Mouse (Mus musculus) thymus, adult 2 months (tissue): ENCODE measurements at regions not wholly inside any gene's neighbourhood (a gene's known extent, or its start where the extent isn't known, plus 50 kb on each side); places are given as distances from the start of the nearest gene placed in this dataset.

Experiments
- CTCF ChIP-seq: fragments of 200-500 bp; IDR thresholded peaks from 2 replicates; pipeline ENCODE4 v1.5.1; 2012; ENCODE audit warnings: mild to moderate bottlenecking, control low read depth, low read length, moderate library complexity, borderline replicate concordance; ENCODE audit not compliant: control insufficient read depth, poor library complexity, insufficient read depth; ENCODE audit errors: extremely low read depth
- POLR2A ChIP-seq: fragments of 200-500 bp; IDR thresholded peaks from 2 replicates; pipeline ENCODE4 v1.6.1; 2012; ENCODE audit warnings: mild to moderate bottlenecking, low read length, control low read depth, moderate library complexity; ENCODE audit not compliant: control insufficient read depth, poor library complexity, insufficient read depth; ENCODE audit errors: extremely low read depth

GRCm38 (mm10) chr3:14959586-14959985 is 73.5 kb downstream of the Car2 start:
- no peak for TF ChIP-seq CTCF
- TF ChIP-seq POLR2A, result no peak
